Mouse (Mus musculus) forebrain, embryonic 11.5 days (tissue): ENCODE results near the gene Sco1. TPM values are rescaled to one million over a fixed set of nuclear protein-coding genes. Genes with fewer than 3 reads are reported as not detected.

Experiments used
- ATAC-seq: fragments of 200-750 bp; cut with Nextera tagmentation; replicated peaks from 2 replicates; pipeline ENCODE4 v1.8.0; 2017; ENCODE audit warnings: moderate TSS enrichment; ENCODE audit not compliant: low FRiP score
- DNase-seq: peaks from one replicate; pipeline ENCODE4 v3.0.0-alpha.2; 2017; ENCODE audit warnings: low spot score
- H3K27ac ChIP-seq: fragments of 300-500 bp; sonication (generic); 2 replicates; pipeline ENCODE4 v1.5.1; 2014; ENCODE audit warnings: low read depth, low read length
- H3K27me3 ChIP-seq: fragments of 300-500 bp; sonication (generic); 2 replicates; pipeline ENCODE4 v1.6.1; 2014; ENCODE audit warnings: mild to moderate bottlenecking, low read length, mixed read lengths; ENCODE audit not compliant: control insufficient read depth, insufficient read depth
- H3K36me3 ChIP-seq: fragments of 300-500 bp; sonication (generic); 2 replicates; pipeline ENCODE4 v1.6.1; 2014; ENCODE audit warnings: mild to moderate bottlenecking, low read length, moderate library complexity, mixed read lengths; ENCODE audit not compliant: control insufficient read depth, insufficient read depth
- H3K4me1 ChIP-seq: fragments of 300-500 bp; sonication (generic); replicated peaks from 2 replicates; pipeline ENCODE4 v1.6.1; 2014; ENCODE audit warnings: low read length, mixed read lengths; ENCODE audit not compliant: control insufficient read depth, insufficient read depth
- H3K4me2 ChIP-seq: fragments of 300-500 bp; sonication (generic); 2 replicates; pipeline ENCODE4 v1.6.1; 2014; ENCODE audit warnings: low read depth, mild to moderate bottlenecking, low read length, moderate library complexity, mixed read lengths; ENCODE audit not compliant: severe bottlenecking
- H3K4me3 ChIP-seq: fragments of 300-500 bp; sonication (generic); 2 replicates; pipeline ENCODE4 v1.5.1; 2014; ENCODE audit warnings: low read depth, low read length
- H3K9ac ChIP-seq: fragments of 300-500 bp; sonication (generic); 2 replicates; pipeline ENCODE4 v1.6.1; 2014; ENCODE audit warnings: low read length
- H3K9me3 ChIP-seq: fragments of 300-500 bp; sonication (generic); 2 replicates; pipeline ENCODE4 v1.6.1; 2016; ENCODE audit warnings: low read length, mixed read lengths; ENCODE audit not compliant: control insufficient read depth
- WGBS: fragments of 180-500 bp; shearing (Covaris S2); extraction: QIAGEN DNeasy Blood & Tissue Kit; methylation state at CpG from one replicate; pipeline ENCODE4 v1.1.7; 2014; 5-methylcytosine and 5-hydroxymethylcytosine counted together
- polyA plus RNA-seq: library from polyadenylated mRNA; unstranded; fragments of >200 nt; fragmentation: Nextera tagmentation; extraction: Ambion mirVana; gene quantifications from 2 replicates; pipeline ENCODE4 v1.2.1, GENCODE M21; 2014

Sco1 gene
- polyA plus RNA-seq, 1 experiment from 2014 or later = 21.9 TPM

GRCm38 (mm10) chr11:67036229-67036628 lies 16.2 kb upstream of the Sco1 start:
- Histone ChIP-seq H3K9ac (no peak overlapping the region), H3K4me1 (no peaks in the 10 kb centered on the region), H3K9me3 (no peaks in the 10 kb centered on the region), H3K27me3 (no peaks in the 10 kb centered on the region), H3K4me2 (no peak overlapping the region), H3K27ac (no peak overlapping the region), H3K4me3 (no peak overlapping the region), H3K36me3 (no peaks in the 10 kb centered on the region; the same call in 1 of the 2 replicates)
- DNase-seq (no peak), ATAC-seq (no peak)
- WGBS = 92% methylated on average over 6 of the region's 6 CpGs

DNA sequence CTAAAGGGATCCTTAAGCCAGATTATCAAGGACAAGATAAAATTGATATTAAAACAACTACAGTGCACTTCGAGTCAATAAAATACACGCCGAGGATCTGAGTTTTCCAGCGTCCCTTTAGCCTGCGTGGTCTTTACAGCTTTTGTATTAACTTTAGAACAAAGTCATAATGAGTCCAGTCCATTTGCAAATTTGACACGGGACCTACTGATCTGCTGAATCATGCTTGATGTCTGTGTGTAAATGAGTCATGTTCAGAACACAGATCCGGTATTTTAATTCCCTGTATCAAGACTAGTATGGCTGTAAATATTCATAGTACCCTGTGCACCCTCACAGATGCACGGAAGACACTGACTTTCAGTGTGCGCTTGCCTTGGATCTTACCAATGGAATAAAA lies 15.6 kb upstream of the Sco1 start:
- no peaks in the 10 kb centered on the region for H3K9me3 ChIP-seq
- no peaks in the 10 kb centered on the region for H3K4me1 ChIP-seq
- no peak overlapping the region for H3K9ac ChIP-seq
- H3K4me2 ChIP-seq = no peak overlapping the region
- 94% methylated on average over 9 of the region's 9 CpGs for WGBS
- H3K27ac ChIP-seq = no peak overlapping the region
- ATAC-seq (no peak), DNase-seq (no peak)
- no peaks in the 10 kb centered on the region; the same call in 1 of the 2 replicates for H3K36me3 ChIP-seq
- H3K4me3 ChIP-seq = no peak overlapping the region
- H3K27me3 ChIP-seq = no peaks in the 10 kb centered on the region

DNA sequence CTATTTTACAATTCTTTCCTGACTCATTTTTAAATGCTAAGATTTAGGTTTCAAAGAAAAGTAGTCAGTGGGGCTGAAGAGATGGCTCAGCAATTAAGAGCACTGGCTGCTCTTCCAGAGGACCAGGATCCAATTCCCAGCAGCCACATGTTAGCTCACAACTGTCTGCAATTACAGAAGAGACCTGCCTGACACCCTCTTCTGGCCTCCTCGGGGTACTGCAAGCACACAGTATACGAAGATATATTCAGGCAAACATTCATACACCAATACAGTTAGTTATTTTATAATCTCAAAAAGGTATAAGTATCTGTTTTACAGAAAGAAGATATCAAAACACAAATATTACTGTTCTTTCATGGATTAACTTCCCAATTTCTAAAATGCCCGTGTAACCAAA lies 12.7 kb upstream of the Sco1 start:
- ATAC-seq (no peak), DNase-seq (no peak)
- Histone ChIP-seq H3K4me3 (no peak overlapping the region), H3K4me2 (no peak overlapping the region), H3K27me3 (no peaks in the 10 kb centered on the region), H3K9me3 (no peaks in the 10 kb centered on the region), H3K36me3 (no peaks in the 10 kb centered on the region; the same call in 1 of the 2 replicates), H3K9ac (no peak overlapping the region), H3K4me1 (no peaks in the 10 kb centered on the region), H3K27ac (no peak overlapping the region)
- 88% methylated on average over 3 of the region's 3 CpGs for WGBS

DNA sequence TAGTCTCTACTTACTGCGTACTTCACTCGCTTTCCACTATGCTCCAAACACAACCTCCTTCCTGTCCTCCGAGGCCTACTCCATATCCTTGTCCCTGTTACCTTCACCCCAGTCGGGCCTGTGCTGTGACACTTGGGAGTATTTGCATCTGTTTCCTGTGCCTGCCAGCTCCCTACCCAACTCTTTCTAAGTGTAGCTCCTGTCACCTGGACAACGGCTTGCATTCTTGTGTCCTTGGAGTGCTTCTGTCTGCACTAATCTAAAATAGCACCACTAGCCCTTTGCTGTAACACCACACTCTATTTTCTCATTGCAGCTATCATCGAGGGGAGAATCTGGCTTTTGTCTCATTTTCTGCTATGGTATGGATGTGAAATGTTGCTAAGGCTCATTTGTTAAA lies 12.0 kb upstream of the Sco1 start:
- no peak for ATAC-seq
- Histone ChIP-seq H3K27me3 (no peaks in the 10 kb centered on the region), H3K27ac (no peak overlapping the region), H3K4me2 (no peak overlapping the region), H3K4me3 (no peak overlapping the region), H3K9me3 (no peaks in the 10 kb centered on the region), H3K36me3 (no peaks in the 10 kb centered on the region; the same call in 1 of the 2 replicates), H3K9ac (no peak overlapping the region), H3K4me1 (no peaks in the 10 kb centered on the region)
- DNase-seq = no peak
- 89% methylated on average over 6 of the region's 6 CpGs for WGBS

DNA sequence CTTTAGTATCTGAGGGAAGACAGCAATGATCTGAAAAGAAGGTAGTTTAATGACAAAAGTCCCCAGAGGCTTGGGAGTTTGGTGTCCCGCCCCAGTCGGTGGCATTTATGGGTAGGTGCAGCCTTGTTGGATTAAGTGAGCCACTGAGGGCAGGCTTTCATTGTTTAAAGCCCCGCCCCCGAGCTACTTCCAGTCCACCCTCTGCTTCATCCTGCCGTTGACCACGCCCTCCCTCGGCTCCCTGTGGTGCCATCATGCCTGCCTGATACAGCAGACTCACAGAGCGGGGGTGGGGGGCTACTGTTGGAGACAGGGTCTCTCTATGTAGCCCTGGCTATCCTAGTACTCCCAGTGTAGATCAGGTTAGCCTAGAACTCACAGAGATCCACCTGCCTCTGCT lies 9.5 kb upstream of the Sco1 start:
- ATAC-seq (no peak), DNase-seq (no peak)
- no peaks in the 10 kb centered on the region; the same call in 1 of the 2 replicates for H3K36me3 ChIP-seq
- H3K27ac ChIP-seq = no peak overlapping the region
- H3K9me3 ChIP-seq = no peaks in the 10 kb centered on the region
- no peak overlapping the region for H3K4me3 ChIP-seq
- H3K27me3 ChIP-seq = no peaks in the 10 kb centered on the region
- no peak overlapping the region for H3K4me2 ChIP-seq
- no peaks in the 10 kb centered on the region for H3K4me1 ChIP-seq
- WGBS = 46% methylated on average over 8 of the region's 8 CpGs
- H3K9ac ChIP-seq = no peak overlapping the region

DNA sequence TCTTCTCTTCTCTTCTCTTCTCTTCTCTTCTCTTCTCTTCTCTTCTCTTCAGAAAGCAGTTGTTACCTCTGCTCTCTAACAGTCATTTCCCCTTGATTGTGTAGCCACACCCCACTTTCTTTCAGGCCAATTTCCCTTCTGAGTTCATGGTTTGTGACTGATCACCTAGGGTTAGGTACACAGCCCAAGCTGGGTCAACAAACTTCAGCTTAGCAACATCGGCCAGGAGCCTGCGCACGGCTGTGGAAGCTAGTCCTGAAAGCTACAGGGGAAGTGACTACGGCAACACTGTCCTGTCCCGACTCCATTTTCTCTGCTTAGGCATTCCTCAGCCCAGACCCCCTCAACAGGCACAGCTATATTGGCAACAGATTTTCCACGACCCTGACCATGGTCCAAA lies 7.5 kb upstream of the Sco1 start:
- H3K4me2 ChIP-seq = no peak overlapping the region
- H3K4me3 ChIP-seq = no peak overlapping the region
- no peaks in the 10 kb centered on the region for H3K4me1 ChIP-seq
- no peak overlapping the region for H3K9ac ChIP-seq
- DNase-seq (no peak), ATAC-seq (no peak)
- no peak overlapping the region for H3K27ac ChIP-seq
- no peaks in the 10 kb centered on the region for H3K27me3 ChIP-seq
- no peaks in the 10 kb centered on the region for H3K9me3 ChIP-seq
- WGBS = 84% methylated on average over 6 of the region's 6 CpGs
- no peaks in the 10 kb centered on the region; the same call in 1 of the 2 replicates for H3K36me3 ChIP-seq

DNA sequence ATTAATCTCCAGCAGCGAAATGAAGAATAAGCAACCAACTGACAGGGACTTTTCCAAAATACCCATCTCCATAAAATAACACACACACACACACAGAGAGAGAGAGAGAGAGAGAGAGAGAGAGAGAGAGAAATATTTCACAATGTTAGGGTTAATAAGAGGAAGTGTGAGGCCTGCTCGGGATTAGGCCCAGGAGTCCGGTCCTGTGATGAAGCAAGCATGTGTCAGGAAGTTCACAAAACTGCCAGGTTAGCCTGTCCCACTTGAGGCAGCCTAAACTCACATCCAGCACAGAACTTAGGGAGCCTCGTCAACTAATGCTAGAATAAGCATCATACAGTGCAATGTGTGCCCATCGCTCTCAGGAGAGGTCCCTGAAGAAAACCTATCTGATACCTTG lies 5.3 kb upstream of the Sco1 start:
- DNase-seq (no peak), ATAC-seq (no peak)
- Histone ChIP-seq H3K9ac (no peak overlapping the region), H3K27ac (no peak overlapping the region), H3K9me3 (no peaks in the 10 kb centered on the region), H3K36me3 (no peaks in the 10 kb centered on the region), H3K27me3 (no peaks in the 10 kb centered on the region), H3K4me1 (no peaks in the 10 kb centered on the region; the same call in 1 of the 2 replicates), H3K4me3 (no peak overlapping the region), H3K4me2 (no peak overlapping the region)
- WGBS = 93% methylated on average over 5 of the region's 5 CpGs

DNA sequence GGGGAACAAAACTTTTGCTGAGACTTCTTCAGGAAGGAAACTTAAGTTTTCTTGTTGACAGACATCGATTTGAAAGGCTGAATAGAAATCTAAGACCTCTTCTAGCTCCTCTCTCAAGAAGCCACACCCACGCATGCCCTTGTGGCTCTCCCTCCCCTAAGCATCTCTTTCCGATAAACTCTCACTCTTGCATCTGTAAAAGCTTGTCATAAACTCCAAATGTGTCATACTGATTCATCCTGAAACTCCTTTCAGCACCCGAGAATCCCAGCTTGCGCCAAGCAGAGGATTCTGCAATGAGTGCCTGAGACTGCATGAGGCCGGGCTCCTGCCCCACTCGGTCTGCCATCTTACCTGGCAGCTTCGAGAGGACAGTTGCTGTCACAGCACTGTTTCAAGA lies 4.0 kb upstream of the Sco1 start:
- H3K27ac ChIP-seq = no peak overlapping the region
- H3K4me1 ChIP-seq = peaks cover 3% of the 10 kb centered on the region; the same call in 1 of the 2 replicates
- 92% methylated on average over 8 of the region's 8 CpGs for WGBS
- H3K4me2 ChIP-seq = no peak overlapping the region
- no peak overlapping the region for H3K4me3 ChIP-seq
- DNase-seq (no peak), ATAC-seq (no peak)
- no peaks in the 10 kb centered on the region for H3K27me3 ChIP-seq
- H3K36me3 ChIP-seq = no peaks in the 10 kb centered on the region
- H3K9ac ChIP-seq = no peak overlapping the region
- no peaks in the 10 kb centered on the region for H3K9me3 ChIP-seq

- Histone ChIP-seq H3K27me3 (no peaks in the 10 kb centered on the region), H3K4me3 (no peak overlapping the region), H3K9me3 (no peaks in the 10 kb centered on the region), H3K9ac (no peak overlapping the region), H3K27ac (no peak overlapping the region), H3K4me2 (no peak overlapping the region), H3K36me3 (no peaks in the 10 kb centered on the region), H3K4me1 (peaks cover 3% of the 10 kb centered on the region; the same call in 1 of the 2 replicates)
- ATAC-seq = no peak
- DNase-seq = no peak
- WGBS = 94% methylated on average over 3 of the region's 3 CpGs
Observed at GRCm38 (mm10) chr11:67049256-67049655, 3.2 kb upstream of the Sco1 start.
